Mouse (Mus musculus) lung, embryonic 16.5 days (tissue): Measurements from ENCODE around the gene Cdc7. TPM values are rescaled to one million over a fixed set of nuclear protein-coding genes. Genes with fewer than 3 reads are reported as not detected.

ENCODE experiments used
- ATAC-seq: fragments of 200-750 bp; cut with Nextera tagmentation; 2 replicates; pipeline ENCODE4 v1.8.0; 2017; ENCODE audit warnings: low read depth, mild to moderate bottlenecking, moderate library complexity
- H3K27ac ChIP-seq: fragments of 300-500 bp; sonication (generic); 2 replicates; pipeline ENCODE4 v1.5.1; 2014; ENCODE audit warnings: mild to moderate bottlenecking, control low read depth, low read length
- H3K27me3 ChIP-seq: fragments of 300-500 bp; sonication (generic); 2 replicates; pipeline ENCODE4 v1.6.1; 2014; ENCODE audit warnings: low read depth, low read length, mixed read lengths; ENCODE audit not compliant: control insufficient read depth, insufficient read depth
- H3K36me3 ChIP-seq: fragments of 300-500 bp; sonication (generic); 2 replicates; pipeline ENCODE4 v1.6.1; 2014; ENCODE audit warnings: low read length; ENCODE audit not compliant: control insufficient read depth, insufficient read depth
- H3K4me1 ChIP-seq: fragments of 300-500 bp; sonication (generic); replicated peaks from 2 replicates; pipeline ENCODE4 v1.6.1; 2014; ENCODE audit warnings: low read length, mixed read lengths; ENCODE audit not compliant: control insufficient read depth, insufficient read depth
- H3K4me2 ChIP-seq: fragments of 300-500 bp; sonication (generic); 2 replicates; pipeline ENCODE4 v1.6.1; 2014; ENCODE audit warnings: low read depth, low read length, control low read depth
- H3K4me3 ChIP-seq: fragments of 300-500 bp; sonication (generic); 2 replicates; pipeline ENCODE4 v1.5.1; 2014; ENCODE audit warnings: mild to moderate bottlenecking, low read length, control low read depth
- H3K9ac ChIP-seq: fragments of 300-500 bp; sonication (generic); 2 replicates; pipeline ENCODE4 v1.6.1; 2014; ENCODE audit warnings: low read length, control low read depth
- H3K9me3 ChIP-seq: fragments of 300-500 bp; sonication (generic); 2 replicates; pipeline ENCODE4 v1.6.1; 2016; ENCODE audit warnings: low read length; ENCODE audit not compliant: control insufficient read depth
- WGBS: fragments of 180-500 bp; shearing (Covaris S2); extraction: QIAGEN DNeasy Blood & Tissue Kit; methylation state at CpG from one replicate; pipeline ENCODE4 v1.1.7; 2014; 5-methylcytosine and 5-hydroxymethylcytosine counted together
- polyA plus RNA-seq: library from polyadenylated mRNA; unstranded; fragments of >200 nt; fragmentation: Nextera tagmentation; extraction: Ambion mirVana; gene quantifications from 2 replicates; pipeline ENCODE4 v1.2.1, GENCODE M21; 2015

Cdc7 gene
- 46.6 and 48.6 TPM in 2 replicates for polyA plus RNA-seq

DNA sequence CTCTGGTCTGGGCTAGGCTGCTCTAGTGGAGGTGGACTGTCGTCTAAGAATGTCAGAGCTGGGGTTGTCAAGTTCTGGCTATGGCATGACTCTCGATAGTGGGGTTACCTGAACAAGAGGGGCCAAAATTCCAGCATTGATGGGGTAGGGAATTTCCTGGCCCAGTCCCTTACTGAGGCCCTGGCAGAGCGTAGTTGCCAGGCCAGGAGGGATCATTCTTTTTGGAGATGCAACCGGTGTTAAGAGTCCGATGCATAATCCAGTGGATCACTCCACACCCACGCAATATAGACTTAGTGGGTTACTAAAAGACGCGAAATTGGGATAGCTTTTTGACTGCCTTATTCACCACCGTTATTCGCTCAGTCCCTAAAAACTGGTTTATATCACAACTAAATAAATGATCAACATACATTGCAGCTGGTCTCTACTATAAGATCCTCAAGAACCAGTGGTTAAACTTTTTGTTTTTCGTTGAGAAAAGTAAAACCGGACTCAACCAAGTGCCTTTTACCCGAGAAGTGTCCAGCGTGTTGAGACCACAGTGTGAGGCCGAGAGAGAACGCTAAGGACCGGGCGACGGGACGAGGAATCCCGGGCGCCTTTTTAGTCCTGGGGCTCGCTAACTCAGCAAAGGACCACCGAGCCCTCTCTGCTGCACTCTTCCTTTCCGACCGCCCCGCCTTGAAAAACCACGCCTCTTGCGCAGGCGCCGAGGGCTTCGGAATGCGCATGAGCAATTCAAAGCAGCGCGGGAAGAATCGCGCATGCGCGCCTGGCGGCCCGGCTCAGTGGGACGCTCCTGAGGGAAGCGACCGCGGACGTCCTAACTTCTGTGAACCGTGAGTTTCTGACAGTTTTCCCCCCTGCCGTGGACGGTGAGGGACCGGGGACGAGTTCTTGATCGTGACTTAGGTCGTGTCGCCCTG, at the start of gene Cdc7:
TSS of gene Cdc7 (plus strand) at position 739 of the 929 bp plus-strand sequence.
- Histone ChIP-seq H3K9me3 (0 out of 2 replicates have a peak, but pooled peaks cover 3% of the 10 kb centered on the region), H3K36me3 (peaks cover 2% of the 10 kb centered on the region; the same call in 1 of the 2 replicates), H3K9ac (peak within 1 kb of the TSS; percentile 79), H3K4me1 (peaks cover 9% of the 10 kb centered on the region; the same call in 1 of the 2 replicates), H3K4me2 (peak within 1 kb of the TSS; percentile 85), H3K27ac (peak within 1 kb of the TSS; percentile 83), H3K27me3 (no peaks in the 10 kb centered on the region), H3K4me3 (peak within 1 kb of the TSS; percentile 77)
- 4% methylated on average over 53 of the region's 54 CpGs for WGBS
- peak; percentile 94 for ATAC-seq

DNA sequence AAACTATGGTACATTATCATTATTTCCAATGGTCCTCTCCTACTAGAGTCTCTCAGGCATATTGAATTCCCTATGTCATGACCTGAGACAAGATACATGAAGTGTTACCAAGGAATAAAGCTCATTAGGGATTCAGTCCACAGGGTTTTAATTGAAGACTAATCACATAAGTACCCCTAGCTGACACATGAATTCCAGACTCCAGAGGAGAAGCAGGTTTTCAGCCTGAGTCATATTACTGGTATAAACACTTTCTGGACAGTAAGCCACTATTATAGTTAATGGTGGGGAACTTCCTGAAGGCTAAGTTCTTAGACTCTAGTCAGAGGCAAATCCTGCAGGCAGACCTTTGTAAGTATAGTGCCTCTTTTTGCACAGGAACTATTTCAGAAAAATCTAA, 44.8 kb upstream of the Cdc7 start:
- ATAC-seq: no peak
- Histone ChIP-seq H3K27me3 (no peaks in the 10 kb centered on the region), H3K9ac (no peak overlapping the region), H3K9me3 (no peaks in the 10 kb centered on the region), H3K4me1 (no peaks in the 10 kb centered on the region), H3K4me2 (no peak overlapping the region), H3K36me3 (no peaks in the 10 kb centered on the region), H3K27ac (no peak overlapping the region), H3K4me3 (no peak overlapping the region)

DNA sequence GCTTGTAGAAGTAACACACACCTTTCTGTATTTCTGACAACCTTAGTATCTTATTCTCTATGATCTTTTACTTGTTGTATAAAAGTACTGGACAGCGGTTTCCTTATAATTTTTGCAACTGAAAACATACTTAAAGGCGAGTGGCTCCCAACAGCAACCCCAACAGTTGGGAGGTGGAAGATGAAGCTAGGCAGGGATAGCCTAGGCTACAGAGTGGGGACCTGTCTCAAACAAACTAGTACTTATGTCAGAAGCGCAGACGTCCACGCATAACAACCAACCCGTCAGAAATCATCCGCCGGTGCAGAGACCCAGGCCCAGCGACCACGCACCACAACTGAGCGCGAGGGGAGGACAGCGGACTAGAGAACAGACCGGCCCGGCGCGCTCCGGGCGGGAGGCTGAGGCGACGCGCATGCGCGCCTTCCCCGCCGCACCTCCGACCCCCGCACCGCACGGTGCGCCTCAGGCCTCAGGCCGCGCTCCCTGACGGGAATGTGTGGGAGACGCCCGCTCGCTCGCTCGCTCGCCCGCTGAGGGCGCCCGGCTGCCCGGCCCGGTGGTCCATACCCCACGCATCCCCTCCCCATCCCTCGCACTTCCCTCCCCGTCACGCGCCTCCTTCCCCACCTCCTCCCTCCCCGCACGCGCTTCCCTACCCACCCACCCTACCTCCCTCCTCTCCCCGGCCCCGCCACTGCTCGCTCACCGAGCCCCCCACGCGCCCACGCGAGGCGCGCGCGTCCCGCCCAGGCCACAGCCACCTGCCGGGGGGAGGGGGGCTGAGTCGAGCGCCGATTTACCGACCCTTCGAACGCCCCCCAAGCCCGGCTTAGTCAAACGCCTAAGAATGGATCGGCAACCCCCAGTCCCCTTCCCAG, 38.4 kb upstream of the Cdc7 start, which contains the start of gene Hfm1:
TSS of gene Hfm1 (minus strand) at position 834 of the 881 bp plus-strand sequence.
- H3K4me1 ChIP-seq: 0 out of 2 replicates have a peak, but pooled peaks cover 2% of the 10 kb centered on the region
- peak within 1 kb of the TSS; percentile 62 for H3K4me3 ChIP-seq
- ATAC-seq: peak; percentile 94
- H3K9ac ChIP-seq: peak within 1 kb of the TSS; percentile 70
- no peaks in the 10 kb centered on the region for H3K36me3 ChIP-seq
- WGBS: under 1% methylated on average over 36 of the region's 76 CpGs
- H3K27me3 ChIP-seq: no peaks in the 10 kb centered on the region
- no peak within 1 kb of the TSS for H3K27ac ChIP-seq
- peak within 1 kb of the TSS; percentile 97 for H3K4me2 ChIP-seq
- no peaks in the 10 kb centered on the region for H3K9me3 ChIP-seq

DNA sequence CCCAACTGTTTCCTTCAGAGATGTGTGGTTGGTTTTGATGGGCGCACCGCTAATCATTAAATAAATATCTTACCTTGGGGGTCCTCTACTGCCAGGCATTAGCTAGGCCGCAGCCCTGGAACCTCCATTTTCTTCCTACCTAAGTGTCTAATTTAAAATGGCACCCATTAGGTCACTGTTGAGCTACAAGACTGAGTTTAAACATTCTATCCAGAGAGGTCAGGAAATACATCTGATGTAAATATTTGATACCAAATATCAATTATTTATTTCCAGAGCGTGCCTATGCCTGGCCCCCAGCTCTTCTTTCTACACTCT, 37.8 kb upstream of the Cdc7 start:
- H3K4me1 ChIP-seq: 0 out of 2 replicates have a peak, but pooled peaks cover 2% of the 10 kb centered on the region
- H3K9ac ChIP-seq: peak overlapping the region; percentile 70
- 42% methylated on average over 4 of the region's 4 CpGs for WGBS
- ATAC-seq: no peak
- no peaks in the 10 kb centered on the region for H3K9me3 ChIP-seq
- H3K27ac ChIP-seq: no peak overlapping the region
- H3K27me3 ChIP-seq: no peaks in the 10 kb centered on the region
- H3K4me3 ChIP-seq: peak overlapping the region; percentile 62
- H3K36me3 ChIP-seq: no peaks in the 10 kb centered on the region
- H3K4me2 ChIP-seq: peak overlapping the region; percentile 97

DNA sequence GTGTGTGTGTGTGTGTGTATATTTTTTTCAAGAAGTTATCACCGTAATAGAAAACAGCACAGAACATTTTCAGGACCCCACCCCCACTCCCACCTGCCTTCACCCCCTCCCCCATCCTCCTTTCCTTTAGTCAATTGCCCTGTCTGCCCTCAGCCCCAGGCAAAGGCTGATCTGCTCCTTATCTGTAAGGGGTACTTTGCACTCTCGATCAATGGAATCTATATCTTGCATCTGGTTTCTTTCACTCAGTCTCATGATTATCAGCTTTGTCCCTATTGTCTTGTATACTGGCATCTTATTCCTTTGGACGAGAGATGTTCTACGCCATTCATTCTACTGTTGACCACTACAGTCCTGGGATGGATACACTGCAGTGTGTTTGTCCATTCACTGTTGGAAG, 36.1 kb upstream of the Cdc7 start:
- WGBS: 76% methylated on average over 4 of the region's 4 CpGs

DNA sequence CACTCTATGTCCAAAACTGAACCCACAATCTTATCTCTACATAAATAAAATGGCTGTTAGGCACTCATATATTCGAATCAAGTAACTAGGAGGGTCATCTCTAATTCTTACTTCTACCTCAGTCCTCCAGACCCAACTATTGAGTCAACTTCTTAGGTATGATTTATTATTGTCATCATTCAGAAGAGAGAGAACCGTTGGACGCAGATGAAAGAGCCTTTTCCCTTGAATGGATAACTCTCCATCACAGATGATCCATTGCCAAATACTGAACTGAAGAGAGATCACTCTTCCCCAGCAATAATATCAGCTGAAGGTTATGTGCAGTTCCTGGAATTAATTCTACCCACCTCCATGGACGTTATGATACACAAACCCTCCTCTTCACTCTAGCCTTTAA, 17.8 kb upstream of the Cdc7 start:
- Histone ChIP-seq H3K27ac (no peak overlapping the region), H3K9ac (no peak overlapping the region), H3K4me1 (no peaks in the 10 kb centered on the region), H3K4me3 (no peak overlapping the region), H3K36me3 (no peaks in the 10 kb centered on the region), H3K4me2 (no peak overlapping the region), H3K27me3 (no peaks in the 10 kb centered on the region), H3K9me3 (no peaks in the 10 kb centered on the region)
- WGBS: 61% methylated on average over 4 of the region's 4 CpGs
- ATAC-seq: no peak

More for the DNA sequence above, 36.1 kb upstream of the Cdc7 start:
- H3K36me3 ChIP-seq: no peaks in the 10 kb centered on the region
- no peak for ATAC-seq
- no peak overlapping the region for H3K4me2 ChIP-seq
- 0 out of 2 replicates have a peak, but pooled peaks cover 2% of the 10 kb centered on the region for H3K4me1 ChIP-seq
- H3K9me3 ChIP-seq: no peaks in the 10 kb centered on the region
- no peak overlapping the region for H3K27ac ChIP-seq
- H3K9ac ChIP-seq: no peak overlapping the region
- no peaks in the 10 kb centered on the region for H3K27me3 ChIP-seq
- no peak overlapping the region for H3K4me3 ChIP-seq

DNA sequence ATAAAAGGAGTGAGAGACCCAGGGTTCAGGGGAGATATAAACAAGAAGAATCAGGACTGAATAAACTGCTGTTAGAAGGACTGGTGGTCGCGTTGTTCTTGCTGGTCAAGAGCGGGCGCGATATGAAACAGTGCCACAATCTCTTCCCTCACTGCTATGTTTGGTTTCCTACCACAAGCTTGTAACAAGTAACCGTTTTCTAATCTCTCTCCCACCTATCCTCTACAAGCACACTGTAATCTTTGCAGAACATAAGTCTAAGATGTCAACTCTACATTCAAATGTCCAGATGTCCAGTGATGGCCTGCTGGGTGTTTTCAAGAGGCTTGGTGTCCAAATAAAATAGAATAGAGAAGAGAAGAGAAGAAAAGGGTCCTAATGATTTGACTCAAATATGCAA, 15.4 kb upstream of the Cdc7 start:
- no peak overlapping the region for H3K27ac ChIP-seq
- no peaks in the 10 kb centered on the region for H3K4me1 ChIP-seq
- no peak overlapping the region for H3K9ac ChIP-seq
- no peak overlapping the region for H3K4me3 ChIP-seq
- H3K4me2 ChIP-seq: no peak overlapping the region
- H3K9me3 ChIP-seq: no peaks in the 10 kb centered on the region
- H3K27me3 ChIP-seq: no peaks in the 10 kb centered on the region
- WGBS: 78% methylated on average over 6 of the region's 6 CpGs
- no peaks in the 10 kb centered on the region for H3K36me3 ChIP-seq
- no peak for ATAC-seq

DNA sequence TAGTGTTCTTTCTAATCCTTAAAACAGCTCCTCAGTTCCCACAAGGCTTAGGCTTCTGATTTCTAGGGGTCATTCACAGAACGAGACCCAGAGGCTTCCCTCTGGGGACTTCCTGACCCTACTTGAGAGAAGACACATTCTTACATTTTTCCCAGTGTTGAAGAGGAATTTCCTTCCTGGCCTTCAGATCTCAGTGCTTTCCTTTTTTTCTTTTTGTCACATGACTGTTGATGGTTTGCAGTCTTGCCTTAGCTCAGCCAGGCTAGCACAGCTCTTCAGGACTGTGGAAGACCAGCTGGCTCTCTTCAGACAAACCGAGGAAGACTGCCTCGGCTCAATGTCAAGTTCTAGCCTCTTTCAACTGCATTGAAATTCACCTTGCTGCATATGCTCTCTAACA, 7.7 kb upstream of the Cdc7 start:
- Histone ChIP-seq H3K27ac (no peak overlapping the region; the same call in 1 of the 2 replicates), H3K4me3 (no peak overlapping the region), H3K4me2 (no peak overlapping the region), H3K9me3 (0 out of 2 replicates have a peak, but pooled peaks cover 3% of the 10 kb centered on the region), H3K36me3 (no peaks in the 10 kb centered on the region), H3K9ac (no peak overlapping the region), H3K27me3 (no peaks in the 10 kb centered on the region), H3K4me1 (peaks cover 8% of the 10 kb centered on the region)
- WGBS: 39% methylated on average over 3 of the region's 3 CpGs
- peak; percentile 74; the same call in 1 of the 2 replicates for ATAC-seq

DNA sequence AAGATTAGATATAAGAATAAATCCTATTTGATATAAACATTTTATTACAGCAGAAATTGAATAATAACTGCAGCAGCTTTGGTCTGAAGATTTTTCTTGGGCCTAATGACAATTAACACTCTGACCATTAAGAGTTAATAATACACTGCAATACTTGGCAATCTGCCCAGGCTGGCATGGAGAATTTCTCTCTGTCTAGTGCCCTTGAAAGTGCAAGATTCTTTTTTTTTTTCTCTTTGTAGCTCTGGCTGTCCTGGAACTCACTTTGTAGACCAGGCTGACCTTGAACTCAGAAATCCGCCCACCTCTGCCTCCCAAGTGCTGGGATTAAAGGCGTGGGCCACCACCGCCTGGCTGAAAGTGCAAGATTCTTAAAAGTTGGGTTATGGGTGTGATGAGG, 5.1 kb upstream of the Cdc7 start:
- H3K9me3 ChIP-seq: 0 out of 2 replicates have a peak, but pooled peaks cover 3% of the 10 kb centered on the region
- H3K9ac ChIP-seq: no peak overlapping the region
- H3K4me3 ChIP-seq: no peak overlapping the region
- no peak overlapping the region for H3K27ac ChIP-seq
- no peak overlapping the region for H3K4me2 ChIP-seq
- WGBS: 37% methylated on average over 3 of the region's 3 CpGs
- no peaks in the 10 kb centered on the region for H3K27me3 ChIP-seq
- no peaks in the 10 kb centered on the region for H3K36me3 ChIP-seq
- ATAC-seq: no peak
- peaks cover 10% of the 10 kb centered on the region for H3K4me1 ChIP-seq
